Mouse (Mus musculus) heart, adult 9 months (tissue): ENCODE results near the gene Ankrd34a.

Experiments
- DNase-seq, 2 experiments: peaks; one replicate each; pipeline ENCODE4 v3.0.0; 2022; ENCODE audit warnings: low spot score in 2 of 2

Gene Ankrd34a

GRCm38 (mm10) chr3:96606618-96607017, 10.2 kb downstream of the Ankrd34a start:
- DNase-seq: no peak

GRCm38 (mm10) chr3:96617941-96618340, 21.5 kb downstream of the Ankrd34a start:
- DNase-seq: no peak

DNA sequence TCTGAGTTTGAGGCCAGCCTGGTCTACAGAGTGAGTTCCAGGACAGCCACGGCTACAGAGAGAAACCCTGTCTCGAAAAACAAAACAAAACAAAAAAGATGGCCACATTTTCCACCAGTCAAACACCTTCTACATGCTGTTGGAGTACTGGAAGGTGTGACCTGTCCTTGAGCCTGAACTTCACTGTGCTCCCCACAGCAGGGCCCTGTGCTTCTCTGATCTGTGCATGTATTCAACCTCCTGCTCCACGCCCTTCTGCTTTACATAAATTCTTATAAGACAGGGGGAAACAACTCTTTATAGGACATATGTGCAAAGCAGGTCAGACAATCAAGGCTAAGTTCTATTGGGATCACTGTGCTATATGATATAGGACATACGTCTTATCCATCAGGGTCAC, 26.8 kb downstream of the Ankrd34a start:
- no peak for DNase-seq

DNA sequence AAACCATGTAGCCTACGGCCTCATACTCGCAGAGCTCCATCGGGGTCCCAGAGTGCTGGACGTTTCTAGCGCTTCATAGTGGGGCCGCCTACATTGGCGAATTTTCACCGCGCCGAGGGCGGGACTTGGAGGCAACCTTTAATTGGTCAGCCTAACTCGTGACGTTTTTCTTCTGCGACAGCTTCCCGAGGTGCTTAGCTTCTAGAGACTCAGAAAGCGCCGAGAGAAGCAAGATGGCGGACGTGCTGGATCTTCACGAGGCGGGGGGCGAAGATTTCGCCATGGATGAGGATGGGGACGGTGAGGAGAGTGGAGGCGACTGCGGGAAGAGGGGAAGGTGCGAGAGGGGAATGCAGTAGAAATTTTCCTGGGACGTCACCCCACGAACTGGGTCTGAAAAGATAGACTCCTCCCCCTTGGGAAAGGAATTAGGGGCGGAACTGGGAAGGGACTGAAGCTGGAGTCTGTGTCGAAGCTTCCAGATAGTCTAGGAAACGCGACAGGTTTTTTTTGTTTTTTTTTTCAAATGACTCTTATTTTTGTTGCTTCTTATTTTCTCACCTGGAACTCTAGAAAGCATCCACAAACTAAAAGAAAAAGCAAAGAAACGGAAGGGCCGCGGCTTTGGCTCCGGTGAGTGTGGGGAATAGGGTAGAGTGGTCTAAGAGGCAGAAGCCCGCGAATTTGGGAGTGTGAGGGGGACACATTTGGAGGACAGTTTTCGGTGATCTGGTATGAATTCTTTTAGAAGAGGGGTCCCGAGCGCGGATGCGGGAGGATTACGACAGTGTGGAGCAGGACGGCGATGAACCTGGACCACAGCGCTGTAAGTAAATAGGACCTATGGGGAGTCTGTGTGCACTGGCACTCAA, 33.5 kb downstream of the Ankrd34a start, which contains the start of gene Rbm8a:
Gene Rbm8a, plus strand, starts transcription at position 205 of the 872 bp plus-strand sequence.
- peak; percentile 96 to 97 for DNase-seq

GRCm38 (mm10) chr3:96632058-96632457, 35.6 kb downstream of the Ankrd34a start:
- DNase-seq: no peak

DNA sequence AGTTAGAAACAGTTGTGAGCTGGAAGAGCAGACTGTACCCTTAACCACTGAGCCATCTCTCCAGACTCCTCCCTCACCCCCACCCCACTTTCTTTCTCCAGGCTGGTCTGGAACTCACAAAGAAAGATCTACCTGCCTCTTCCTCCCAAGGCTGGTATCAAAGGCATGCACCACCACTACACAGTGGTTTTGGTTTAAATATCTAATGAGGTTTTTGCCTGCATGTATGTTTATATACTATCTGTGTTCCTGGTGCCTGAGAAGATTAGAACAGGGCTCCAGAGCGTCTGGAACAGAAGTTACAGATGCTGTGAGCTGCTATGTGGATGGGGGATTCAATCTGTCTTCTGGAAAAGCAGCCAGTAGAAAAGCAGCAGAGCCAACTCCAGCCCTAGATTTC, 37.6 kb downstream of the Ankrd34a start:
- no peak for DNase-seq

DNA sequence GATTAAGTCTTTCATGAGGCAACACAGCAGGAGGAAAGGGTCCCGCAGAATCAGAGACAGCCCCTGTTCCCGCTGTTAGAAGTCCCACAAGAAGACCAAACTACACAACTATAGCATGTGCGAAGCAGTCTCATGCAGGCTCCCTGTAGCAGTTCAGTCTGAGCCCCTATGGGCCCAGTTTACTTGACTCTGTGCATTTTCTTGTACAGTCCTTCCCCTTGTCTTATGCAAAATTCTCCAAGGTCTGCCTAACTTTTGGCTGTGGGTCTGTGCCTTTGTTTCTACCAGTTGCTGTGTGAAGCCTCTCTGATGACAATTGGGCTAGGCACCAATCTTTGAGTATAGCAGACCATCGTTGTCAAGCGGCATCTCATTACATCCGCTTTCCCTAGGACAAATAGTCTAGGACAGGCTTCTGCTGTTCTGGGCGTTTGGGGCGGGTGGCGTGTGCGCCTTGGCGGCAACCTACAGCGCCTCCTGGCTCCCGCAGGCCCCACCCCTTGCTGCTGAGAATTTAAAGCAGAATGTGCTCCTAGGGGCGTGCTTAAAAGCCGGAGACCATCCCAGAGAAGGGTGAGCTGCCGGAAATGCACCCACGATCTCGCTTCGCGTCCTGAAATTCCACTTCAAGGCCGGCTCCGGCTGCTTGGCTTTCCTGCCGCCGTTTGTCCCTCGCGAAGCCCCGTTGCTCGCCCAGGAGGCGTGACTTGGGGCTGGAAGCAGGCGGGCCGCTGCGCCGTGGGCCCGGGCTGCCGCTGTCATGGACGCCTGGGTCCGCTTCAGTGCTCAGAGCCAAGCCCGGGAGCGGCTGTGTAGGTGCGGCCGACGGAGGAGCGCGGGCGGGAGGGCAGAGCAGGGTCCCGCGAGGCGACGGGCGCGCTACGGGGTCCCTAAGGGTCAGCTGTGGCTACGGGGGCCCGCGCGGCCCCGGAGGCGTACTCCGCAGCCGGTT, 38.8 kb downstream of the Ankrd34a start, which contains the start of the genes Pex11b and Gm42957:
Gene Pex11b, plus strand, starts transcription at position 449 of the 952 bp plus-strand sequence.
Gene Gm42957, plus strand, starts transcription at position 547 of the 952 bp plus-strand sequence.
- peak; percentile 89 to 92 for DNase-seq

- no peak for DNase-seq
These were observed 39.5 kb downstream of the Ankrd34a start for GRCm38 (mm10) chr3:96635906-96636305.

DNA sequence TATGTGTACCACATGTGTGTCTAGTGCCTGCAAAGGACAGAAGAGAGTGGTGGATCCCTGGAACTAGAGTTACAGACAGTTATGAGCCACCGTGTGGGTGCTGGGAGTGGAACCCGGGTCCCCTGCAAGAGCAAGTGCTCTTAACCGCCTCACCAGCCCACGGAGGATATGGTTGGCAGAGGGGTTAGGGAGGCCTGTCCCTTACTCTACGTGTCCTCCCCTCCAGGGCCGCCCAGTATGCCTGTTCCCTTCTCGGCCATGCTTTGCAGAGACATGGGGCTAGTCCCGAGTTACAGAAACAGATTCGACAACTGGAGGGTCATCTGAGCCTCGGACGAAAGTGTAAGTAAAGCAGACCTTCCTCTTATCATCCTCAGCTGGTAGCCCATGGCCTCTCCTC, 40.0 kb downstream of the Ankrd34a start:
- DNase-seq: no peak

DNA sequence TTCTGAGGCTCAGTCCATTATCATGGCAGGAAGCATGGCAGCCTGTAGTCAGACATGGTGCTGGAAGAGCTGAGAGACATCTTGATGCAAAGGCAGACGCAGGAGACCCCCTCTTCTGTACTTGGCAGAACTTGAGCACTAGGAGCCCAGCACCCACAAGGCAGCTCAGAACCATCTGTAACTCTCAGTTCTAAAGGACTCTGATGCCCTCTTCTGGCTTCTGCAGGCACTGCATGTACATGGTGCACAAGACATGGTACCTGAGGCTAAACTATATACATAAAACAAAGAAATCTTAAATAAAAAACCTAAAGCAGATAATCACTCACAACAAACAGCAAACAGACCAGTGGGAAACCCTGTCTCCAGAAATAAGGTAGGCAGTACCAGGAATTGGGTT, 42.8 kb downstream of the Ankrd34a start:
- peak in 1 of 2 experiments; percentile 66 for DNase-seq

- DNase-seq: peak in 1 of 2 experiments; percentile 35
These were observed 48.7 kb downstream of the Ankrd34a start, which contains the start of gene Itga10 for GRCm38 (mm10) chr3:96645018-96645649. Gene Itga10, plus strand, starts transcription at chr3:96645584.

DNA sequence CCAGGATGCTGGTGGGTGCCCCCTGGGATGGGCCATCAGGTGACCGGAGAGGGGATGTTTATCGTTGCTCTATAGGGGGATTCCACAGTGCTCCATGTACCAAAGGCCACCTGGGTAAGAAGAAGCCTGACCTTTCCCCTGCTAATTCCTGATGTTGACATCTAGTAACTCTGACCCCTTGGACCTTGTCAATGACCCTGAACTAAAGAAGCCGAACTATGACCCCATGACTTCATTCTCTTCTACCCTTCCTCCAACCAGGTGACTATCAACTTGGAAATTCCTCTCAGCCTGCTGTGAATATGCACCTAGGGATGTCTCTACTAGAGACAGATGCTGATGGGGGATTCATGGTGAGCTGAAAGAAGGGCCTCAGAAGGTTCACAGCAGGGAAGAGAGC, 50.9 kb downstream of the Ankrd34a start:
- no peak for DNase-seq
